Mouse (Mus musculus) thymus, postnatal 4 days (tissue): ENCODE measurements around the gene Cers3.

Experiments
- DNase-seq: peaks from one replicate; pipeline ENCODE4 v3.0.0; 2021

The Cers3 gene

DNA sequence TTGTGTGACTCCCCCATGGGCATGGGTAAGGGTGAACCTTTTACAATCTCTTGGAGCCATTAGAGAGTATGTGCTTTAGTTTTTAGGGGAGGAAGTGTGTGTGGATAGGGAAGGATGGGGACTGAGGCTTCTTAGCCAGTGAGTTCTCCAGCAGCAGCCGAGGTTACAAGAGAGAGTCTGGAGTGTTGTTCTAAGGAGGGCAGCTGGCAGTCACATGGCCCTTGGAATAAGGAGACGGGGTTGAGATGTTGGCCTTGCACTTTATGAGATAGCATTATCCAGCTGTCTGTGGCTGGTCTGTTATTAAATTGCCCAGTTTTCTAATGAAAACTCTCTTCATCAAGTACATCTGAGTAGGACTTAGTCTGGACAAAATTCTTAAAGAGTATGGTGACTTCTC is 100.5 kb downstream of the Cers3 start:
- no peak for DNase-seq

DNA sequence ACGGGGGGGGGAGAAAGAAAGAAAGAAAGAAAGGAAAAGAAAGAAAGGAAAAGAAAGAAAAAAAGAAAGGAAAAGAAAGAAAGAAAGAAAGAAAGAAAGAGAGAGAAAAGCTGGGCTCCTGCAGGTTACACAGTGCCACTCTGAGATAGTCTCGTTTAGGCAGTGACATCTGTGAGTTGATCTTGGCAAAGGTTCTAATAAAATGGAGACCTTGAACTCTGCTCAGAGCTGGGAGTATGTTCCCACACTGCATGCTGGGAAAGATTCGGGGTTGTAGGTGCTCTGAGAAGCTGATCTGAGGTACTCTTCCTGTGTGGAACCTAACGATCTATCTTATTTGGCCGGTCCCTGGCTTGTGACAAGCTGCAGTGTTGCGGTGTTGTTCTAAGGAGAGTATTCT is 103.3 kb downstream of the Cers3 start:
- no peak for DNase-seq

DNA sequence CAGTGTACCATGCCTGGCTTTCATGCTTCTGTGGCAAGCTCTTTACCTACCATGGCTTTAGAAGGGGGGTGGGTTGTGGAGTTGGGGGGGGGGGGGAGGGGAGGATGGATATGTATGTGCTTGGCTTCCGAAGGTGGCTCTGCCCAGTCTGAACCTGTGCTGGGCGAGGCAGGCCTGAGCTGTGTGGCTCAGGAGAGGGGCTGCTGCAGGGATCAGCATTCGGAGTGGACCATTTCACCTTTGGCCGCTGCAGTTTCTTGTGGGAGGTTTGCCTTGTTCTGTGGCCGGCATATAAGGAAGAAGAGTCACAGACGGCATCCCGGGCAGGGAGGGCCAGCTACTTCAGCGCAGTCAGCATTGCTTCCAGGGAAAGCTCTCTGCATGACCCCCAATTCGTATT is 104.0 kb downstream of the Cers3 start:
- DNase-seq = no peak

DNA sequence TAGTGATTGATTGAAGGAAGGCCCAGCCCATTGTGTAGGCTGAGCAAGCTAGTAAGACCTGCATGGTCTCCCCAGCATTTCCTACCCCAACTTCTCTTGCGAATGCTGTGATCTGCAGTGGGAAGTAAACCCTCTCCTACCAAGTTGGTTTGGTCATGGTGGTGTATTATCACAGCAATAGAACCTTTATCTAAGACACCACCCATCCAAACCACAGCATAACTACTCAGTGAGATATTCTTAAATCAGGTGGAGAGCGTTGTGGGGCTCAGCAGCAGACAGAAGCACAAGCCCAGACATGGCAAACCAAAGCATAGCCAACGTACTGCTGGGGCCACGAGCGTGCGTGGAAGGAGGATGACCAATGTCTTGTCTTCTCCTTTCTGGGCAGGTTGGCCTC is 106.0 kb downstream of the Cers3 start:
- DNase-seq = no peak

DNA sequence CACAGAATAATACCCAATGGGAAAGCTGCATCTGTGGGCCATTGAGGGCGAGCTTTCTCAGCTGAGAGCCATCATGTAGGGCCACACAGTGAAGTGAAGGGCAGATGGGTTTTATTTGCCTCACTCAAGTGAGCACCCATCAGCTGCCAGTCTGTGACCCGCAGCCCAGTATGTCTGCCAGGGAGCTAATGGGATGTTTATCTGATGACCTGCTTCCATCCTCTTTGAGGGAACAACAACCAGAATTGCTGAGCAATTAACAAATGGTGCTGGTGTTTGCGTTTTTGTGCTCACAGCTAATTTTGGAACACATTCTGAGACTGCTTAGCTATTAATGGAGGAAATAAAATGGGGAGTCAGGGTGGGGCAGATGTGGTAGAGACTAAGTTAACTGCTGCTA is 108.9 kb downstream of the Cers3 start:
- no peak for DNase-seq

DNA sequence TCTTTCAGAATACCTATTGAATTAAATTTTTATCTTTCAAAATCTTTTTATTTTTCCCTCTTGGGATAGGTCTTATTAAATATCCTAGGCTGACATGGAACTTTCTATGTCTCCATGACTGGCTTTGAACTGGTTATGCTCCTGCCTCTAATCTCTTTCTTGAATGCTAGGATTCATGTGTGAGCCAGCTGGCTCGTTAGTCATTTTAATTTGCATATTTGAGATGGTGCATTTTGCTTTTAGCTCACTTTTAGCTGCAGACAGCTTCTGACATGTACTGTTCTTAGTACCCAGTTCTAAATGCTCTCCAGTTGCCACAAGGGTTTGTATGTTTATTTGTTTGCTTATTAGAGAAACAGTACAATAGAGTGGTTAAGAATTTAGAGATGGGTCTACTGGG is 114.3 kb downstream of the Cers3 start:
- DNase-seq = no peak

DNA sequence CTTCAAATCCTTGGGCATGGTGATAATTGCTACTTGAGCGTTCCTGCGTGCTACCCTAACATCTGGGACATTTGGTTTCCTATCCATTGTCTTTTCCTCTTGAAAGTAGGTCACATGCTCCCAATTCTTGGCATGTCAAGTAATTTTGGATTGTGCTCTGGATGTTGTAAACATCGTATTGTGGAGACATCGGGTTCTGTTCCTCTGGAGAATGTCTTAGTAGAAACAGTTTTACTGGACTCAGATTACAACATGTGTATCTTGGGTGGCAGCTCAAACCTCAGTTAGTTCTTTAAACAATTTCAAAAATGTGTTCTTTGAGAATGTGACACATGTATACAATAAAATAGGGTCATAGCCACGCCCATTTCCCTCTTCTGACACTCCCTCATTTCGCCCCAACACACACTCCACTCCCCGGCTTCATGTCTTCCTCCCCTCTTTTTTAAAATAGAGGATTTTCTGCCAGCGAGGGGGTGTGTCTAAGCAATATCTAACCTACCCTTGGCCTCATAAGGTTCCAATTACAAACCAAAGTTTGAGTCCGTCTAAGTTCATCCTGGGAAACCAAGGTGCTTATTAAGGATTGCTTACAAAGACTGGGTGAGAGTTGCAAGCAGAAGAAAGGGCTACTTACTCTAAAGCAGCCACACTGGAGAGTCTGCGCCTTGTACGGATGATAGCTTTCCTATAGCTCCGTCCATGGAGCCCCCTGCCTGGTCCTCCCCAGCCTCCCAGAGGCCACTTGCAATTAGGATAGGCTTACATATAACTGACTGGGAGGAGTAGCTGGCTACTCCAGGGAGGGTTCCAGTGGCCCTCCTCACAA is 115.2 kb downstream of the Cers3 start:
- DNase-seq = no peak

DNA sequence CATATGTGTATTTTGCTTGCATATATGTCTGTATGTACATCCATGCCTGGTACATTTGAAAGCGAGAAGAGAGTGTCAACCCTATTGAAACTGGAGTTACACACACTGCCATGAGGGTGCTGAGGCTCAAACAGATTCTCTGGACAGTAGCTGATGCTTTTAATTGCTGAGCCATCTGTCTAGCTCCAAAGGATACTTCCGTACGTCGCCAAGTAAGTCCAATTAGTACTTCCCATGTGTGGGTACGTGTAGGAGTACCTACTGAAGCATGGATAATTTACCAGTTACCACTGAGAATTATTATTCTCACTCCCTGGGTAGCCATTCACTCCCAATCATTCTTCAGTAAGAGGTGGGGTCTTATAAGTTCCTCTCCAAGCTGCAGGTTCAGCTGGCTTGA is 115.9 kb downstream of the Cers3 start:
- no peak for DNase-seq

DNA sequence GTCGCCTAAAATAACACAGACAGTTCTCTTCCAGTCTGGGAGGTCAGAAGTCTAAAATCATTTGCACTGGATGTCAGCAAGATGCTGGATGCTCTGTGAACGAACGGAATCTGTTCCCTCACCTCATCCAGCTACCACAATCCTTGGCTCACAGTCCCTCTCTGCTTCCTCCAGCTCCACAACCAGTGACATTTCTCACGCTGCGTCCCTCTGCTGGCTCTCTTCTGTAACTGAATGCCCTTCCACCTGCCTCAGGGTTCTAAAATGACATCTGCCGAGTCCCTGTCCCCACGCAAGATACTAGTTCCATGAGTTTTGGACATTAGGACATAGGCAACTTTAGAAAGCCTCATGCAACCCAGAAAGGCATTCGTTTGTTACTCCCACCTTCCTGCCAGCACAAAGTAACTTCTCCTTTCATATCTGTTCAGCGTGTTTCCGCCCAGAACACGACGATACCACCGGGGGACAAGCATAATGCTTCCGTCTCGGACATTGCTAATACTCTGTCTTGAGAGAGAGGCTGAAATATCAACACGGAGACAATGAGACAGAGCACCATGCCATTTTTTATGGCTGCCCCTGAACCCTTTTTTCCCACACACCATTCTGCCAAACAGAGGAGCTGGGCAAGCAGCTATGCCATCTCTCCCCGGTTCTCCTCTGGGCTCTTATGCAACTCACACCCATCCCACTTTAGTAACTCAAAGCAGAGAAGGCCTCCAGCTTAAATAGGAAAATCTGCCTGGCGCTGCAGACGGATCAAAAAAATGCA is 123.8 kb downstream of the Cers3 start:
- DNase-seq = peak; percentile 23

DNA sequence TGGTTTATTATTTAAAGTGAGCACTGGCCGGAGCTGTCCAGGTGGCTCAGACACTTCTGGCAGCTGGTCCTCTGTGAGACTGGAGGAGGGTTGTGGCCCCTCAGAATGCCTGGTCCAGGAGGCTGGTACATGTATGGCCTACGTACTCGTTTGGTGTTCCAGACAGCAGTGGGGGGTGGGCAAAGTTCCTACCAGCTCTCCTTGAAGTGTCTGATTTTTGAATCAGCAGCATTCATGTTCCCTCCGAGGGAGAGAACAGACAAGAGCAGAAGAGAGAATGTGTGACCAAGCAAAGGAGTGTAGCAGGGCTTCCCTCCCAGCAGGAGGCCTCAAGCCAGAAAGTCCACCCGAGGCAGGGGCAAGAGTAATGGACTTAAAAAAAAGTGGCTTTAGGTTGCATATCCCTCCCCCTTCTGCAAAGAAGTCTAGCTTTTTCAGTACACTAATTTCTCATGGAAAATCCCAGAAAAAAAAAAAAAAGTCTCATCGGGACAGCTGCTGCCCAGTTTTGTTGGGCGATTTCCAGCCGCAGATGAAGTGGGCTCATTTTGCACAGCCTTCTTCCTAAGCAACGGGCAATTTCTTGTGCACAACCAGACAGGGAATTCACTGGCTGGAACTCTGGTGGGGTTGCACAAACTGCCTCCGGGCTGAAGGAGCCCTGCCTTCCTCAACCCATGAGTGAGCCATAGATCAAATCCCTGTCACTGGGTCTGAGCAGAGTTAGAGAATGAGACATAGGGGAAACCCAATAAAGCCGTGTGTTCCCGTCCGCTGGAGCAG is 124.6 kb downstream of the Cers3 start:
- no peak for DNase-seq

DNA sequence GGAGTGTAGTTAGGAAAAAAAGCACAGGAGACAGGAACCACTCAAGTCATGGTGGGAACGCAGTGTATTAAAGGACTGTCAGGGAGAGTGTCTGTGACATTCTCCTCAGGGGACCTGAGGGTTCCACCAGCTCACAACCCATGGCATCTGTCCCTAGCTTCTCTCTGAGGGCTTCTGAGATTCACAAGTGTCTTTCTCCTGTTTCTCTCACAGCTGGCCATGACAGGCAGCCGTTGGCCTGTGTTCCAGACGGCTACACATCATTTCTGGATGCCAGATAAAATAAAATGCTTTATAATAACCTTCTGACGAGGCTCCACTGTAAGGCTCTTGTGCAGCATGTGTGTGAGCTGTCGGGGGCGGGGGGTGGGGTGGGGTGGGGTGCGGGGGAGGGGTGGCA is 128.2 kb downstream of the Cers3 start:
- DNase-seq = no peak

DNA sequence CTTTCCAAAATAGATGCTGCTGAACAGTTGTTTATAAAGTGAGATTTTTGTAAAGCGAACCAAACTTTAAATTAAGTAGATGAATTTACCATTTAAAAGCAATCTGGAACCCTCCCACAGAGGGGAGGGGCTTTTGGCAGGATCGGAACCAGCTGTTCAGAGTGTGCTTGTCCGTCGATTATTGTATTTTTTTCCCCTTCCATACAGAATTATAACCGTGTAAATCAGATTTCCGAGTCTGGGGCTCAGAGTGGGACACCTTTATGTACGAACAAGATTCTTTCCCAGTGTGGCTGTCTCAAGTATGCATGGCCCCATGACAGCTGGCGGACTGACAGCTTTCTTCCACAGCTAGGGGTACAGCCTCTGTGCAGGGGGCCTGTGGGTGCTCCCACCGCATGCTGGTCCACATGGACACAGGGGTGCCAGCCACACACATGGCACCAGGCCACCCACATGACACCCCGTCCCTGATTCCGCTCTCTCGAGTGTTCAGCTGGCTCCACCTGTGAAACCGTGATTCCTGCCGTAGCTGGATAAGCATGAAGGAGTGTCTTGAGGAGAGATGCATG is 128.7 kb downstream of the Cers3 start:
- no peak for DNase-seq

DNA sequence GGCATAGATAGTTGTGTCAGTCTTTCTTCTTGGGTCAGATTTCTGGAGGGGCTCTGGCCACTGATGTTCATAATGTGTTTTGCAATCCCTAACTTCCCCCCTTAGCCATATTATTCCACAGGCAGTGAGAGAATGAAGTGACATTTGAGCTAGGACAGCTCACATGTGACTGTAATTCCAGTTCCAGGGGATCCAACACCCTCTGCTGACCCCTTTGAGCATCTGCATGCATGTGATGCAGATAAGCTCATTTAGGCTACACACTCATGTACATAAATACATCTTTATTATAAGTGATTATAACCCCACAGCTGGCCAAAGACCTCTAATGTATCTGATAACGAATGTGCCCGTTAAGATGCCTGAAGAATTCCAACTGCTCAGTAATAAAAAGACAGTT is 129.9 kb downstream of the Cers3 start:
- DNase-seq = no peak
